Mouse (Mus musculus): ENCODE measurements around the gene Clasp2. TPM values are rescaled to one million over a fixed set of nuclear protein-coding genes. Genes with fewer than 3 reads are reported as not detected.

Clasp2 gene
- polyA plus RNA-seq, 1 experiment: 0.19 TPM

DNA sequence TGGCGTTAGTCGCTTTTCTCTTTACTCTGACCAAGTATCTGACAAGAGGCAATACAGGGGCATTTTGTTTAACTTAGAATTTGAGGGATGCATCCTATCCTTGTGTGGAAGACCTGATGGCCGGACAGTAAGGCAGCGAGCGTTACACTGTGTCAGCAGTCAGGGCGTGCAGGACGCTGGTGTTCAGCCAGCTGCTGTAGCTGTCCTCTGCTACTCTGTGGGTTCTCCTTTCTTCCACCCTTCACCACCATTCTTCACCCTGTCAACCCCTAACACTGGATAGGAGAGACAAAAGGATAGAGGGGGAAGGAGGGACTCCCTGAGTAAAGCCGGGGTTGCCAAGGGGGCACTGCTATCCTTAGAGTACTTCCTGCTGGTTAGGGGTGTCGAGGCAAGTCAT is 87.4 kb downstream of the Clasp2 start:
- H3K4me3 ChIP-seq (replicated peaks): no peak overlapping the region
- H3K27me3 ChIP-seq (ENCODE audit: control insufficient read depth): no peaks in the 10 kb centered on the region
- TF ChIP-seq TAL1 (IDR thresholded peaks at IDR 0.05; ENCODE audit: low read length) (no peak), GATA1 (IDR thresholded peaks at IDR 0.05; ENCODE audit: low read length) (no peak)
- no peaks in the 10 kb centered on the region for H3K4me1 ChIP-seq (ENCODE audit: control insufficient read depth)
- peaks cover 9% of the 10 kb centered on the region for H3K36me3 ChIP-seq (ENCODE audit: control insufficient read depth)
- H3K9me3 ChIP-seq (ENCODE audit: control insufficient read depth, low read length): no peaks in the 10 kb centered on the region

DNA sequence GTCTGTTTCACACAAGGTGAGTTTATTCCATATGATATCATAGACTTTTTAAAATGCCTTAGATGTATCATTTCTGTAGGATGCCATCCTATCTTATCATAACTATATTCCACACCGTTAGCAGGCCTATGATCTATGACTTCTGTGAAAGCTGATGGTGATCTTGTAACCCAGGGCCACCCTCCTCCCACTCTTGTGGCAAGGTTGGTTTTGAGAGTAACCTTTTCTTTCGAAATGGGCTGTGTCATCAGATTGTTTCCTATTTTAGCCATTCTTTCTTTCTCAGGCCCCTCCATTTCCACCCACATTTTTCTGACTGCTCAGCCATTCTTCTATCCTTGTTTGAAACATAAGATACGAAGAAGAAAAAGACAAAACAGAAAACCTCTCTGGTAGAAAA is 88.9 kb downstream of the Clasp2 start:
- TF ChIP-seq TAL1 (IDR thresholded peaks at IDR 0.05; ENCODE audit: low read length) (no peak), GATA1 (IDR thresholded peaks at IDR 0.05; ENCODE audit: low read length) (no peak)
- no peaks in the 10 kb centered on the region for H3K27me3 ChIP-seq (ENCODE audit: control insufficient read depth)
- no peak overlapping the region for H3K4me3 ChIP-seq (replicated peaks)

DNA sequence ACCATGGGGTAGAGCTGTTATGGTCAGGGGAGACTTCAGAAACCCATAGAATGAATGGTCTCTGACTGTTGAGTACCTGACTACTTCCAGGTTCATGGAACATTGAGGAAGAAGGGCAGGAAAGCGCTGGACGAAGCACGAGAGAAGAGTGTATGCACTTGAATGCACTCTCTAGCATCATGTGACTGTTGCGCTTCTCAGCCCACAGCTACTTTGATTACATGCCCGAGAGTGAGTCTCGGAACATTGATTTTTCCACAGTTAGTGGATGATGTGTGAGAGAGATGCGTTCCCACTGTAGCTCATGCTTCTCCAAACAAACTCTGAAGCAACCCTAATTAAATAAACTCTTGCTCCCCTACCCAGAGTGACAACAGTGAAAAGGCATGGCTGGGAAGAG is 92.2 kb downstream of the Clasp2 start:
- TF ChIP-seq GATA1 (IDR thresholded peaks at IDR 0.05; ENCODE audit: low read length) (no peak), TAL1 (IDR thresholded peaks at IDR 0.05; ENCODE audit: low read length) (no peak)
- H3K4me3 ChIP-seq (replicated peaks): no peak overlapping the region
- H3K27me3 ChIP-seq (ENCODE audit: control insufficient read depth): no peaks in the 10 kb centered on the region
- peaks cover 13% of the 10 kb centered on the region for H3K36me3 ChIP-seq (ENCODE audit: control insufficient read depth)
- no peaks in the 10 kb centered on the region for H3K9me3 ChIP-seq (ENCODE audit: control insufficient read depth, low read length)
- H3K4me1 ChIP-seq (ENCODE audit: control insufficient read depth): no peaks in the 10 kb centered on the region

More for the DNA sequence above, 88.9 kb downstream of the Clasp2 start:
- Histone ChIP-seq H3K4me1 (ENCODE audit: control insufficient read depth) (no peaks in the 10 kb centered on the region), H3K36me3 (ENCODE audit: control insufficient read depth) (peaks cover 9% of the 10 kb centered on the region), H3K9me3 (ENCODE audit: control insufficient read depth, low read length) (no peaks in the 10 kb centered on the region)

GRCm38 (mm10) chr9:113837001-113837400 is 95.7 kb downstream of the Clasp2 start:
- no peaks in the 10 kb centered on the region for H3K9me3 ChIP-seq (ENCODE audit: control insufficient read depth, low read length)
- H3K4me3 ChIP-seq (replicated peaks): no peak overlapping the region
- TF ChIP-seq TAL1 (IDR thresholded peaks at IDR 0.05; ENCODE audit: low read length): no peak
- peaks cover 21% of the 10 kb centered on the region for H3K36me3 ChIP-seq (ENCODE audit: control insufficient read depth)
- H3K4me1 ChIP-seq (ENCODE audit: control insufficient read depth): no peaks in the 10 kb centered on the region
- H3K27me3 ChIP-seq (ENCODE audit: control insufficient read depth): no peaks in the 10 kb centered on the region

GRCm38 (mm10) chr9:113837461-113837860 is 96.2 kb downstream of the Clasp2 start:
- H3K36me3 ChIP-seq (ENCODE audit: control insufficient read depth): peaks cover 19% of the 10 kb centered on the region
- TF ChIP-seq GATA1 (IDR thresholded peaks at IDR 0.05; ENCODE audit: low read length) (no peak), TAL1 (IDR thresholded peaks at IDR 0.05; ENCODE audit: low read length) (no peak)
- H3K27me3 ChIP-seq (ENCODE audit: control insufficient read depth): no peaks in the 10 kb centered on the region
- H3K4me1 ChIP-seq (ENCODE audit: control insufficient read depth): no peaks in the 10 kb centered on the region
- no peaks in the 10 kb centered on the region for H3K9me3 ChIP-seq (ENCODE audit: control insufficient read depth, low read length)
- H3K4me3 ChIP-seq (replicated peaks): no peak overlapping the region

GRCm38 (mm10) chr9:113844029-113844428 is 102.8 kb downstream of the Clasp2 start:
- Histone ChIP-seq H3K27me3 (ENCODE audit: control insufficient read depth) (no peaks in the 10 kb centered on the region), H3K36me3 (ENCODE audit: control insufficient read depth) (peaks cover 26% of the 10 kb centered on the region), H3K4me3 (replicated peaks) (no peak overlapping the region), H3K9me3 (ENCODE audit: control insufficient read depth, low read length) (no peaks in the 10 kb centered on the region), H3K4me1 (ENCODE audit: control insufficient read depth) (no peaks in the 10 kb centered on the region)
- no peak for TF ChIP-seq TAL1 (IDR thresholded peaks at IDR 0.05; ENCODE audit: low read length)
- no peak for TF ChIP-seq GATA1 (IDR thresholded peaks at IDR 0.05; ENCODE audit: low read length)

GRCm38 (mm10) chr9:113855441-113855840 is 114.2 kb downstream of the Clasp2 start:
- Histone ChIP-seq H3K9me3 (ENCODE audit: control insufficient read depth, low read length) (no peaks in the 10 kb centered on the region), H3K4me3 (replicated peaks) (no peak overlapping the region), H3K36me3 (ENCODE audit: control insufficient read depth) (peaks cover 55% of the 10 kb centered on the region), H3K4me1 (ENCODE audit: control insufficient read depth) (peaks cover 19% of the 10 kb centered on the region), H3K27me3 (ENCODE audit: control insufficient read depth) (no peaks in the 10 kb centered on the region)
- TF ChIP-seq TAL1 (IDR thresholded peaks at IDR 0.05; ENCODE audit: low read length) (no peak), GATA1 (IDR thresholded peaks at IDR 0.05; ENCODE audit: low read length) (no peak)

GRCm38 (mm10) chr9:113857281-113857928 is 116.1 kb downstream of the Clasp2 start:
- Histone ChIP-seq H3K9me3 (ENCODE audit: control insufficient read depth, low read length) (no peaks in the 10 kb centered on the region), H3K36me3 (ENCODE audit: control insufficient read depth) (peaks cover 50% of the 10 kb centered on the region), H3K4me3 (replicated peaks) (no peak overlapping the region), H3K27me3 (ENCODE audit: control insufficient read depth) (no peaks in the 10 kb centered on the region), H3K4me1 (ENCODE audit: control insufficient read depth) (peaks cover 21% of the 10 kb centered on the region)
- no peak for TF ChIP-seq TAL1 (IDR thresholded peaks at IDR 0.05; ENCODE audit: low read length)
- no peak for TF ChIP-seq GATA1 (IDR thresholded peaks at IDR 0.05; ENCODE audit: low read length)

DNA sequence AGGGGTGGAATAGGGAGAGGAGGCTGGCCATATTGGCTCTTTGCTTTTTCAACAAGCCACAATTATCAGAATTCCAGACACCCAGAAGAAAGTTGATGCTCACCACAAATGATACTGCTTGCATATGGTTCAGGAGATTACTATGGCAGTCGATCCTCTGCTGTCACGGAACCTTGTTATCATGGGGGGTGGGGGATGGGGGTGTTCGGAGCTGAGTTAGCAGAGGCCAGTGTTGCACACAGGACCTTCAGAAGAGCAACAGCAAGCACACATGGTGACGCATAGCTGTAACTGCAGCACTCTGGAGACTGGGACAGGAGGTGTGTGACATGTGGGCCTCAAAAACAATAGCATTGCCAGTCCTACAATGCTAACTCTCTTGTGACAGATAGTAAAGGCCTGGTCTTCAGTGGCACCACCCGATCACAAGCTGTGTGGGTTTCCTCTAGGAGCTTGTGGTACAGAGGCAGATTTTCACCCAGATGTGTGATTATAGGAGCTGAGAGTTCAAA is 116.7 kb downstream of the Clasp2 start:
- H3K27me3 ChIP-seq (ENCODE audit: control insufficient read depth): no peaks in the 10 kb centered on the region
- H3K4me3 ChIP-seq (replicated peaks): no peak overlapping the region
- H3K9me3 ChIP-seq (ENCODE audit: control insufficient read depth, low read length): no peaks in the 10 kb centered on the region
- peaks cover 50% of the 10 kb centered on the region for H3K36me3 ChIP-seq (ENCODE audit: control insufficient read depth)
- peaks cover 23% of the 10 kb centered on the region for H3K4me1 ChIP-seq (ENCODE audit: control insufficient read depth)
- no peak for TF ChIP-seq TAL1 (IDR thresholded peaks at IDR 0.05; ENCODE audit: low read length)
- TF ChIP-seq GATA1 (IDR thresholded peaks at IDR 0.05; ENCODE audit: low read length): no peak

DNA sequence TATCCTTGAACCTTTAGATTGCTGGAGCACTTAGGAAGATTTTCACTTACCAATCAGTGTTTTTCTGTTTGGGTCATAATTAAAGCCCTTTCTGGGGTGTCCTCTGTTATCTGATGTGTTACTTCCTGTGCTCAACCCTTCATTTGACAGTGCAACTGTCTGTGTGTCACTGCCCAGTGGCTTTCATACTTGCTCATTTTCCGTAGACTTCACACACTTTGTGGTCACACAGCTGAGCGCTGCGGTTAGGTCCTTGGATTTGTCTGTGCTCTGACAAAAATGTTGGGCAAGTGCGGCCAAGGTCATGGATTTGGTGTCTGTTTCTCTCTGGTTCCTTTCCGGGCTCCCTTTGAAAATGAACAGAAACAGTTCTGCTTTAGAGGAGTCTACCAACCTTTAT is 118.1 kb downstream of the Clasp2 start:
- Histone ChIP-seq H3K36me3 (ENCODE audit: control insufficient read depth) (peaks cover 47% of the 10 kb centered on the region), H3K27me3 (ENCODE audit: control insufficient read depth) (no peaks in the 10 kb centered on the region), H3K4me1 (ENCODE audit: control insufficient read depth) (peaks cover 31% of the 10 kb centered on the region), H3K9me3 (ENCODE audit: control insufficient read depth, low read length) (no peaks in the 10 kb centered on the region), H3K4me3 (replicated peaks) (no peak overlapping the region)
- TF ChIP-seq GATA1 (IDR thresholded peaks at IDR 0.05; ENCODE audit: low read length): no peak
- no peak for TF ChIP-seq TAL1 (IDR thresholded peaks at IDR 0.05; ENCODE audit: low read length)
